Mouse (Mus musculus): ENCODE data around the gene Csrnp2.
"Not testable (repeated sequence)": the region's sequence is repeated elsewhere in the genome, so short reads cannot be mapped to it uniquely, and the experiment has no call there.

Gene Csrnp2

DNA sequence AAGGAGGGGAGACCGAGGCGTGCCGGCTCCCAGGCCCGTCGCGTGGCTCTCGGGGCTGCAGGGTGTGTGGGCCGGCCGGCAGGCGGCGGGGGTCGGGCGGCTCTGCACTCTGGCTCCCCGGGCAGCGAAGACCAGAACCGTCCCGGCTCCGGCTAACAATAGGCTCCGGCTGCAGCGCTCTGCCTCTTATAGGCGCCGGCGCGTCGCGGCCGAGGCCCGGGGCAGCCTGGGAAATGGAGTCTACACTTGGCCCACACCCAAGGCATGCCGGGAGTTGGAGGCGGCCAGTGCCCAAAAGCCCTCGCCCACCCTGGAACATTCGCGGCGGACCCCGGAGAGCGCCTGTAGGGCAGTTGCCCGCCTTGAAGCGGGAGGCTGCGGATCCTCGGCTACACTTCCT lies at the start of gene Csrnp2:
TSS of gene Csrnp2 (minus strand) at position 387 of the 400 bp plus-strand sequence.
- peak; percentile 90 for DNase-seq (ENCODE audit: low read depth, low spot score)

DNA sequence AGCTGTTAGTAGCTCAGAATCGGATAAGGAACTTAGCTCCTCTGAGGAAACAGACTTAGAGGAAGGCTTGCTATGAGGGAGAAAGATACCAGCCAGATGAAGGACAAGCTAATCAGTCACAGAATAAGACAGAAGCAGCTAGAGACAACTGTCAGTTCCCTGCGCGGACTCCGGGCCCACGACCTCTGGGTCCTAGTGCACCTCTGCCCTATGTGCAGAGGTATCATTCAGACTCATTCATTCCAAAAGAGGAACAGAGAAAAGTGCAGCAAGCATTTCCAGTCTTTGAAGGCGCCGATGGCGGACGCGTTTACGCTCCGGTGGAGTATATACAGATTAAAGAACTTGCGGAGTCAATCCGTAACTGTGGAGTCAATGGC lies 48.4 kb upstream of the Csrnp2 start:
- DNase-seq (ENCODE audit: low read depth, low spot score) = not testable (repeated sequence)

DNA sequence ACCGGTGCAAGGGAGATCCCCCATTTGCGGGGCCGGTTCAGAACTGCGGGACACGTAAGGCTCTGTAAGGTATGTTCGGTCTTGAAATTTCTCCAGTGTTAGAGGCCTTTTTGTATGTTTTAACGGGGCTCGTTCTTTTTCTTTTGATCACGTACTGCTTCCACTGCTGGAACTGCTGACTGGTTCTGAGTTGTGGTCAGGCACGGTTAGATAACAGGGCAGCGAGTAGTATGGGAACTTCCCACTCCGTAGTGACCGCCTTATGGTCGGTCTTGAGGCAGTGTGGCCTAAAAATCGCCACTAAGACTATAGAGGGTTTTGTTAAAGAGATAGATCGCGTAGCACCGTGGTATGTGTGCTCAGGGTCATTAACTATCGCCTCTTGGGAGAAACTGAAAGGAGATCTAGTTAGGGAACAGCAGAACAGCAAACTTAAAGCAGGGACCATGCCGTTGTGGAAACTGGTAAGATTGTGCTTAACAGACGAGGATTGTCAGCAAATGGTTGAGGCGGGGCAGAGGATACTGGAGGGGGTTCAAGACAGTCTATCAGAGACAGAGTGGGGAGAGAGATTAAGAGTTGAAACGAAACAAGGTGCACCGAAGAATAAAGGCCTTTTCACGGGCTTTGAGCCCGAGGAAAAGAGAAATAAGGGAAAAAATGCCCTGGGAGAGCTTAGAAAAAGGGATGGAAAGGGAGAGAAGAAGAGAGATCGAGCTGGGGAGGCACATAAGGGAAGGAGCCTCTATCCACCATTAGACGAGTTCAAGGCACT lies 47.8 kb upstream of the Csrnp2 start:
- DNase-seq (ENCODE audit: low read depth, low spot score) = not testable (repeated sequence)

DNA sequence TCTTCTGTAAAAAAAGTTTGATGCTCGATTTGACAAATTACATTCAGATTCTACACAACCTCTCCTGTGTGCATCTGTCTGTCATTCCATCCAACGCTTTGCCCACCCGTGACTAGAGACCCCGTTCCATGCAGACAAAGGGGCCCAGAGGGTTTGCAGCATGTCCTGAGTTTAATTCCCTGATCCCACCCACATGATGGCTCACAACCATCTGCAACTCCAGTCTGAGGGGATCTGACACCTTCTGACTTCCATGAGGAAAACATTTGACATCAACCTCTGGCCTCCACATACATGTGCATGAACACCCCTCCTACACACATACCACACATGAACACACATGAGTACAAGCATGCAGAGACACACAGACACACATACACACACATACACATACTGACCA lies 46.1 kb upstream of the Csrnp2 start:
- no peak for DNase-seq (ENCODE audit: low read depth, low spot score)

DNA sequence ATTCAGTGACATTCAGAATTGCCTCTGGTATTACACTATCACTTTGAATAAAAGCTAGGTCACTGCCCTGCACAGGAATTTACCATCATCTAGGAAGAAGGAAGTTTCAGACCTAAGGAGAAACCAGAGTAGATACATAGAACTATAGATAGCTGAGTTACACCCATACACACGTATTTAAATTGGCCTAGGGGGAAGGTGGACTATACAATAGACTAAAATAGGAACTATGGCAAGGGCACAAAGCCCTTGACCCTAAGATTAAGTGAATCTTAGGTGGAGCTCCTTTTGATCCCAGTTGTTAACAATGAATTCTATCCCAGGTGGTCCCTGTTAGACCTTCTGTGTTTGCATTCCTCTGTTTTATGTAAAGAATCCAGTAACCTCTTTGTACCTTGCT lies 45.7 kb upstream of the Csrnp2 start:
- DNase-seq (ENCODE audit: low read depth, low spot score) = not testable (repeated sequence)

DNA sequence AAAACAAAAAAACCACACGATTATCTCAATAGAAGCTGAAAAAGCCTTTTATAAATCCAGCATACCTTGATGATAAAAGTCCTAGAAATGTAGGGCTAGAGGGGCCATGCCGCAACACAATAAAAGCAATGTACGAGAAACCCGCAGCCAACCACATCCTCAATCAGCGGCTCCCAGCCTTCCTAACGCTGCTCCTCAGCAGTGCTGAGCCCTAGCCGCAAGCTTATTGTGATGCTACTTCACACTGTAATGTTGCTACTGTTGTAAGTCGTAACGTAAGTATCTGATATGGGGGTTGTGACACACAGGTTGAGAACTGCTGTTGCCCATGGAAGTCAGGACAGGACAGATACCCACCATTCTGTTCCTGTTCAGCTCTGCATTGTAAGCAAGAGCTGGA lies 44.1 kb upstream of the Csrnp2 start:
- no peak for DNase-seq (ENCODE audit: low read depth, low spot score)

DNA sequence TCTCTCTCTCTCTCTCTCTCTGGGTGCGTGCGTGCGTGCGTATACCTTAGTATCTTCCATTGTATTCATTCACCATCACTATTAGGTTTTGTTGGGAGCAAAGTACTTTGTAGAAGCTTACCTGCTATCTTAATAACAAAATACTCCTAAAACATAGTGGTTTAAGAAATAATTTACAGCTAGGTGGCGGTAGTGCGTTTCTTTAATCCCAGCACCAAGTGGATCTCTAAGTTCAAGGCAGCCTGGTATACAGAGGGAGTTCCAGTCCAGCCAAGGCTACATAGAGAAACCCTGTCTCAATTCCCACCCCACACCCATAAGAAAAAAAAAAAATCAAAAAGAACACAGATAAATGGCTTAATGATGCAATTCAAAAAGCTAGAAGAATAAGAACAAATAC lies 42.6 kb upstream of the Csrnp2 start:
- peak; percentile 85 for DNase-seq (ENCODE audit: low read depth, low spot score)

DNA sequence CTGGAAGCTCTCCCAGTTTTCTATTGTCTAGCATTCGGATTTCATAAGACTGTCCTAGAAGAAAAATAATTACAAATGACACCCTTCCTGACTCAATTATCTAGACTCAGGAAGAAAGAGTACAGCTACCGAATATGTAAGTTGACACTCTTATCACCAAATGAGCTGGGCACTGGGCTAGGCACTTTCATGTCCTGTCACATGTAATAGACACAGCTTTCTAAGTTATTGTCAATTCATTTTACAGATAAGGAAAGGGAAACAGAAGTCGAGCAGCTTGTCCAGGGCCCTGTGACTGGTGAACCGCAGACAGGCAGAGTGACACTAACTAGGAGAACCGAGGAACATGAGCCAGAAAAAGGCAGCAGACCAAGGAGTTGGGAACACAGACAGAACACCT lies 32.6 kb upstream of the Csrnp2 start:
- DNase-seq (ENCODE audit: low read depth, low spot score) = no peak

DNA sequence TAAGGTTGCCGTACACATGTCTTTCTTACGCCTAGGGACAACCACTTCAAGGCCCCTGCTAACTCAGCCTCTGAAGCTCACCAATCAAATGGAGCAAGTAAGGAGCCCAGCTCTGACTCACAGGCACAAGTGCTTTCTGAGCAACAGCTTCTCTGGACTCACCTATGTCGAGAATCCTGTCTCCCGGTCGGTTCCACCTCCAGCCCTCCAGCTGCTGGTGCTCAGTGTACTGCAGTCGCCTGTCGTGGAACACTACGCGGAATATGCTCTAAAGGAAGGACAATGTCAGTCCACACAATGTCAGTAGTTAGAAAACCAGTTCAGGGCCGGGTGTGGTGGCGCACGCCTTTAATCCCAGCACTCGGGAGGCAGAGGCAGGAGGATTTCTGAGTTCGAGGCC lies 30.1 kb upstream of the Csrnp2 start:
- DNase-seq (ENCODE audit: low read depth, low spot score) = no peak

DNA sequence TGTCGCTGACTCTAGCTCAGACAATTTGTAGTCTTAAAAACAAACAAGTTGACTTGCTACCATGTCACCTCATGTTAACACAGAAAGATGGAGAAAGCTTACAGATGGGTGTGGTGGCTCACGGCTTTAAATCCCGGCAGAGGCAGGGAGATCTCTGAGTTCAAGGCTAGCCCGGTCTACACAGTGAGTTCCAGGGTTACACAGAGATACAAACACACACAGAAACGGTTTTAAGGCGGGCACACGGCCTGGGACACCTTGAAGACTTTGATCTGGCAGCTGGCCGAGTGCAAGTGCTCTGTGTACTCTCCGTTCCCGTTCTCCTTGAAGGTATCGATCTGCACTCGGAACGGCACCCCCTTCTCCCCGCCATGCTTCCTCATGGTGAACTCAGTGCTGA lies 25.0 kb upstream of the Csrnp2 start:
- no peak for DNase-seq (ENCODE audit: low read depth, low spot score)

DNA sequence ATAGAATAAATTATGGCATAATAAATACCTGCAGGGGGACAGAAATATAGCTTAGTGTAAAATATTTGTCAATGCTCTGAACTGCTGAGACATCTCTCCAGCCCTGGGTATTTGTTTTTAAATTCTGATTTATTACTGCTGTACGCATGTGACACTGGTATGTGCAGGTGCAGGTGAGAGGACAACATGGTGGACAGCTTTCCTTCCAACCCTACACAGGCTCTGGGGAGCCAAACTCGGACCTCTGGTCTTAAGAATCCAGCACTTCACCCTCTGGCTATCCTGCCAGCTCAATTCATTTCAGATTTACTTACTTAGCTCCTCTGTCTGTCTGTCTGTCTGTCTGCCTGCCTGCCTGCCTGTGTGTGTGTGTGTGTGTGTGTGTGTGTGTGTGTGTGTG lies 19.8 kb upstream of the Csrnp2 start:
- no peak for DNase-seq (ENCODE audit: low read depth, low spot score)

DNA sequence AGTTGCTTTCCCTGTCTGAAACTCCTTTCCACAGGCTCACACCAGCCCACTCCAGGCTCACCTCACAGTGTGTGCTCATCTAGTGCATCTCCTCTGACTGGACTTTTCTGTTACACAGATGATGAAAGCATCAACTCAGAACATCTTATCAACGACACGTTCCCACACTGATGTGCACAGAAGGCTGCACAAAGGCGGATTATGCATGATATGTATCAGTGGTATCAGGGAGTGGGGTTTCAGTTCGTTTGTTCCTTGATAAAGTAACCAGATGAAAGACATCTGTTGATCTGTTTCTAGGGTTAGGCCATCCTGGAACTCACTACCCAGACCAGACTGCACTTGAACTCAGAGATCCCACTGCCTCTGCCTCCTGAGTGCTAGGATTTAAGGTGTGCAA lies 18.1 kb upstream of the Csrnp2 start:
- DNase-seq (ENCODE audit: low read depth, low spot score) = no peak

DNA sequence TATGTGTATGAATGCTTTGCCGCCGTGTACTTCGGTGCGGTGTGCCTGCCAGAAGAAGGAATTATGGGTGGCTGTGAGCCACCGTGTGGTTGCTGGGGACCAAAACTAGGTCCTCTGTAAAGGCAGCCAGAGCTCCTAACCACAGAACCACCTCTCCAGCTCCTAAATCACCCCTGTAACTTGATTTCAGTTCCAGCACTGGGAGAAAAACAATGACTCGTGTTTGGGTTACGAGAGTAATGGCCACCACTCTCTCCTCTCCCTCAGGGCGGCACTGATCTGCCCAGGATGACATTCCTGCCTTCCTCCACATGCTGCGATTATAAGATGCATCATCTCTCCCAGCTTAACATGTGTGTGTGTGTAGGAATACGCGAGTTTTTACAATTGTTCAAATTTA lies 14.8 kb upstream of the Csrnp2 start:
- DNase-seq (ENCODE audit: low read depth, low spot score) = no peak

DNA sequence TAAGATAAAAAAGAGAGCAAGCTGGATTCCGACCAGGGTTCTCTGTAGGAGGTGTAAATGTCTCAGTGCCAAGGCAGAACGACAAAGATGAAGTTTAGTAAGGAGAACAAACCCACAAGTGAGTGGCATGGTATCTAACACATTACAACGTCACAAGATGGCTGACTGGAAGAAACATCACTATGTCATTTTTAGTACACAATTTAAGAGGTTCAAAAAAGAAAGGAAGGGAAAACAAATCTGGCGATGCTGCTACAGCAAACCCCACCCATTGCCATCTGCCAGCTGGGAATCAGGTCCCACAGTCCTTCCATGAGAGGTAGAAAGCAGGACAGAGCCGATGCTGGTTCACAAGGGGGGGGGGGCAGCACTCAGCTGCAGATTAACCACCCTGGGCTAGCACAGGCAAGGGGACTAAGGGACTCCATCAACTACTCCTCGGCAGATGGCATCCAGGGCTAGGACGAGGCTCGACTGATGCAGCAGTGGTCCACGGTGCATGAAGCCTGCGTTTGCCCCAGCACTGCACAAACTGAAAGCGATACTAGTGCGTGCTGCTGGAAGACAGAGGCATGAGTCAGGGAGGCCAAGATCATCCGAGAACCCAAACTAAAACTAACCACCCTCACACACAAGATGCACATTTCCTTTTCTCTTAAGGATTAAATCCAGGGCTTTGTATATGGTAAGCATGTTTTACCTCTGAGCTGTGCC lies 13.3 kb upstream of the Csrnp2 start:
- no peak for DNase-seq (ENCODE audit: low read depth, low spot score)

DNA sequence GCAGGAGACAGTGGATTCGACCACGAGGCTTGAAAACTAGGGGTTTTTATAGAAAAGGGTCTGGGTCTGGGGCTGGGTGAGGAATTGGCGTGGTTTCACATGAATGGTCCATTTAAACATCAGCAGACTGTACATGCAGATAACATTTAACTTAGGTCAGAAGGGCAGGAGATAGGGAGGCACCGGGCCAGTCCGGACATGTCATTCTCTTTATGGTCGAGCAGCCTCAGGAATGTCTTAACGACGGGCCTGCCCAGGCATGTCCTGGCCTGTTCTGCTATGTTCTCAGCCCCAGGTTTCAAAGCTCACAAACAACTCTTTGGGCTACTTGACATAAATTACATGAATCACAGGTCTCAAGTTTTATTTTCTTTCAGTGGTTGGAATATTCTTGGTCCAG lies 4.2 kb upstream of the Csrnp2 start:
- DNase-seq (ENCODE audit: low read depth, low spot score) = not testable (repeated sequence)

DNA sequence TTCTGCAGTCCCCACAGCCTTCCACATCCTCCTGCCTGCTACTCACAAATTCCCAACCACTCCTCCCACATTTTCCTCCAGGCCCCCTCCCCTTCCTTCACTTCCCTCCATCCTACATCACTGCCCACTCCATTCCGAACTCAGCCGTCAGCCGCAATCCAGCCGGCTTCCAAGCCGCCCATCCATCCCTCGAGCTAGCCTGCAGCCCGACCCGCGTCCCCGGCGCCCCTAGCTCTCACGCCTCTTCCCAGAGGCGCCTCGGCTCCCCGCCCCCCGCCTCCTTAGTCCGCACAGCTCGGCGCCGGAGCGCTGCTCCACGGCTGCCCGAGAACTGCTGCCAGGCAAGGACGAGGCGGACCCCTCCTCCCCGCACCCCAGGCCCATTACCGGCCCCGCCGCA lies 641 bp downstream of the Csrnp2 start:
- DNase-seq (ENCODE audit: low read depth, low spot score) = no peak

DNA sequence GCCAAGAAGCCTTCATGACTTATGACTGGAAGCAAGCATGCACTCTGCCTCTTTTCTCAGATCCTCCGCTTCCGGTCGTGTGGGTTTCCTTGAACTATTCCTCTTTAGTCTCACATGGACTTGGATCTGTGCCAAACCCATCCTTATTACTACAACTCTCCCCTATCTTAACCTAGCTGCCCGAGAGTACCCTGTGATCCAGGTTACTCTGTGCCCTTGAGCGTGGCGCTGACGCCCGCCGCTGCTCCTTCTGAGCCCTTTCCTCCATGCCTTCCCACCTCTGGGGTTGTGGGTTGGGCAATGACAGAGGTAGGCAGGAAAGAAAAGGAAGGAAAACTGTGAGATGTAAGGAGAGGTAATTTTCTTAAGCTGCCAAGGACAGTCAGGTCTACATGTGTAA lies 3.3 kb downstream of the Csrnp2 start:
- no peak for DNase-seq (ENCODE audit: low read depth, low spot score)

DNA sequence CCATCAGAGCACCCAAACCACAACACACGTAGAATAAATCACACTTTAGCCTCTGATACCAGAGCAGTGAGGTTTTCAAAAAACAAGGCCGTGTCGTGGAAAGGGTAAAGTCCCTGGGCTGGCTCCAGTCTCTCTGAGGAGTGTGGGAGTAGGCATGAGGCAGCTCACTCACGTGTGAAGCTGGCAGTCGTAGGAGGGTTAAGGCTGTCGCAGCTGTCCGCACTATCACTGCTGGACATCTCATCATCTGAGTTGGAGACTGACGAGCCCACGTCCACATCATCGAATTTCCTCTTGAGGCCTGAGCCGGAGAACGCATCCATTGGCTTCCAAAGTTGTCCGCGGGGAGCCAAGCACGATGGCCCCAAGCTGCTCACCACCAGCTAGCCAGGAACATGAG lies 6.0 kb downstream of the Csrnp2 start:
- DNase-seq (ENCODE audit: low read depth, low spot score) = no peak

DNA sequence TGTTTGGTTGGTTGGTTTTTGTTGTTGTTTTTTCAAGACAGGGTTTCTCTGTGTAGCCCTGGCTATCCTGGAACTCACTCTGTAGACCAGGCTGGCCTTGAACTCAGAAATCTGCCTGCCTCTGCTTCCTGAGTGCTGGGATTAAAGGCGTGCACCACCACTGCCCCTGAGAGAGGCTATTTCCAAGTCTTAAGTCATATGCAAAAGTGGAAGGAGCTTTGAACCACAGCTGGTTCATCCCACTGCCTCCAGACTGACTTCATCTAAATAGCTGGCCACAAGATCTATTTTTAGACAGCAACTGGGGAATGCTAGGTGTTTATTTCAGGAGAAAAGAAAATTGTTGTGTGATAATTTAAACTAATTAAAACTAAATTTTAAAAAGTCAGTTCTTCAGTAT lies 7.0 kb downstream of the Csrnp2 start:
- not testable (repeated sequence) for DNase-seq (ENCODE audit: low read depth, low spot score)

DNA sequence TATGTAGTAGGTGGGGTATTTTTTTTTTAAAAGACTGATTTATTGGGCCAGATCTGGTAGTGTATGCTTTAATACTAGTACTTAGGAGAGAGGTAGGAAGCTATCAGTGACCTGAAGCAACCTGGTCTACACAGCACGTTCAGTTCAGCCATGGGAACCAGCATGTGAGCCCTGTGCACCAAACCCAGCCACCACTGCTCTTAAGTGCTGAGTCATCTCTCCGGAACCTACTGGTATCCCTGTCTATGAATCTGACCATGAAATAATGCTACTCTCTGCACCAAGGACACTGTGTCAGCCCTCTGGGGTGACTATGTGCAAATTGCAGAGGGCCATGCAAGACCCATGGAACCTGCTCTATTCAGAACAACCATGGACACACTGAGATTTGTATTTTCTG lies 8.2 kb downstream of the Csrnp2 start:
- no peak for DNase-seq (ENCODE audit: low read depth, low spot score)

DNA sequence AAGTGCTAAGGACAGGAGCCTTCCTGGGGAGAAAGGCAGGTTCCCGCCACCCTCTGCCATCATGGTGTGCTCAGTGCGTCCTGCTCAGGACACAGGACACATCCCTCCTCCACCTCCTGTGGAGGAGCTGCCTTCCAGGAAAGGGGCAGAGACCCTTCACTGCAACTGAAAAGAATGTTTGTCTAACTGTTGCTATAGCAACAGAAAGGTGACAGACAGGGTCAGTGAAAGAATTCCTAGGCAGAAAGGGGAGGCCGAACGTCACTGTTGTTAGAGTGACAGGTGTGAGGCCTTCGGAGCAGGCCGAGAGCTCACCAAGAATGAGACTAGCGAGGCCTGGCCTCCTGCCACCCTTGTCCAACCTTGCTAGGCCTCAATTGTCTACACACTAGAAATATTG lies 8.8 kb downstream of the Csrnp2 start:
- no peak for DNase-seq (ENCODE audit: low read depth, low spot score)

DNA sequence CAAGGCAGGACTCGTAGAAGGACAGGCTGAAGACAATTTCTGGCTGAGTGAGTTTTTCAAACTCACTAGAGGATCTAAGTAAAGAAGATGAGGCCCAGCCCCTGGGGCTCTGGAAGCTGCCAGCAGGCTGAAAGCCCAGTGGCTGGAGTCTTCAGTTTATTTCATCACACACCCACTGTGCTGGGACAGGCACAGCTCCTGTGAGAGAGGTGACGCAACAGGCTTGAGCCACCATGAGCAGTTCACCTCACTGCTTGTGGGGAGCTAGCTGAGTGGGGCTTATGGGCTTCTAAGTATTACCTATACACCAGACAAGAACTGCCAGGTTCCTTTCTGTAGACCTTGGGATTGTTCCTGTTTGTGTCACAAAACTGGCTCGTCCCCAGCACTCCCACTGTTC lies 9.7 kb downstream of the Csrnp2 start:
- DNase-seq (ENCODE audit: low read depth, low spot score) = no peak

DNA sequence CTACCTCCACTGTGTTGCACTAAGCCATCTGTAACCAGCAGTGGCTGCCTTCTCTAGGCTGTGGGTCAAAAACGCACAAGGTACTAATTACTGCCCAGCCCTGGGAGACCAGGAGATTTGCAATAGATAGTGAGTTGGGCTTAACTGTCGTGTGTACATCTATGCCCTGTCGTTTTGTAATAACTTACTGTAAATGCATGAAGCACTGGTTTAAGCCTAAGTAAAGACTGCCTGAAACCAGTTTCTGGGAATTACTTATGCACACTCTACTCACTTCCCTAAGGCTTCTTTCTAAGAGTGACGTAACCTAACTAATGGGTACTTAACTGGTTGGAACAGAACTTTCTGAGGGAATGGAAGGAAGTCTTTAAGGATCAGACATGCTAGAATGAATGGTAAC lies 16.4 kb downstream of the Csrnp2 start:
- no peak for DNase-seq (ENCODE audit: low read depth, low spot score)
